Mouse (Mus musculus): ENCODE results near the gene Snx20. TPM values are rescaled to one million over a fixed set of nuclear protein-coding genes. Genes with fewer than 3 reads are reported as not detected.

Snx20 gene
- total RNA-seq, 2 experiments from 2014 or later, result 14.2 to 18.7 TPM

- no peak for ATAC-seq (replicated peaks; ENCODE audit: poor library complexity)
These were observed 26.9 kb downstream of the Snx20 start for GRCm38 (mm10) chr8:88609036-88609435.

DNA sequence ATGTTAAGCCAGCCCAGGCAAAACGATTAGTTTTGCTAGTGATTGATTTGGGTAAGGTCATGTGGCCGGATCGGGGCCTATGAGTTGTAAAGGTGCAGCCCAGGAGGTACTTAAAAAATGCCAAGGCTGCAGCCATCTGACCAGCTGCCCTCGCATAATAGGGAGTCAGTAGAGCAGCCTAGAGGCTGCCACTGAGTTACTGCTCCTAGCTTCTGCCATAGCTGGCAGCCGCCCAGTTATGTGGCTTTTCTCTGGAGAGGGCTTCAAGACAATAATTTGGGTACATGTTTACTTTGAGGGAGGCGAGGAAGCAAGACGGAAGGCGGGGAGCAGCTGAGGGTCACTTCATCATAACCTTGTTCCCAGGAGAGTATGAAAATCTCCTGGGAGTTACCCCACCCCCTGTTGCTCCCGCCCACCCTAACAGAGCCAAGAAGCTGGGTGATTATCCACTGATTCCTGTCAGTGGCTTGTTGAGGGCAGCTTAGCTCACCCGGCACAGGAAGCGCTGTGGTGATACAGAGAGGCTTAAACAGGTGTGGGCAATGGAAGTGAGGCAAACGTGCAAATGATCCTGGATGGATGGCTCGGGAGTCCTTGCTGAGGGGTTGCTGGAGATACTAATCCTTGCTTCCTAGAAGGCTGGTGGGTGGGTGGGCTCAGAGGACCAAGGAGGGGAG is 30.4 kb downstream of the Snx20 start:
- ATAC-seq (replicated peaks; ENCODE audit: poor library complexity), result no peak

- ATAC-seq (replicated peaks; ENCODE audit: poor library complexity), result peak; percentile 60; the same call in 1 of the 2 replicates
These were observed 31.6 kb downstream of the Snx20 start for GRCm38 (mm10) chr8:88604065-88605038.

DNA sequence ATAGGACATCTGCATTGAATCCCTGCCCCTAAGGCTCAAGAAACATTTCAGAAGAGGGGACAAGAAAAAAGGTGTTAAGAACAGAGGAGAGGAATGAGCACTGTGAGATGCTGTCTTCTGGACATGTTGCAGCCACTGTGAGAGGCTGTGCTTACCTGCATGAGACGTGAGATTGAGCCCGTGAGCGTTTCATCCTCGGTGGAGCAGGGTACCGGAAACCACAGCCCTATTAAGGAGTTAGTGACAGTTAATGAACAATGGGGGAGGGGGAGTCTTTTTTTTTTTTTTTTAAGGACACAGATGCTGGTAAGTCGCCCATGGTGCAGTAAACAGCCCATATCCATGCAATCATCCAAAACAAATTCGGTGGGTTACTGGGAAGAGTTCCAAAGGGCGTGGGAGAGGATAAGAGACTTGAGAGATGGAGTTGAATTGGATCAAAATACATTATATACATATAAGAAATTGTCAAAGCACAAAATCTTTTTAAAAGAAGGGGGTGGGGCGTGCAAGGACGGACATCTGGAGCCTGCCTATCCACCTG is 32.4 kb downstream of the Snx20 start:
- ATAC-seq (replicated peaks; ENCODE audit: poor library complexity), result no peak

DNA sequence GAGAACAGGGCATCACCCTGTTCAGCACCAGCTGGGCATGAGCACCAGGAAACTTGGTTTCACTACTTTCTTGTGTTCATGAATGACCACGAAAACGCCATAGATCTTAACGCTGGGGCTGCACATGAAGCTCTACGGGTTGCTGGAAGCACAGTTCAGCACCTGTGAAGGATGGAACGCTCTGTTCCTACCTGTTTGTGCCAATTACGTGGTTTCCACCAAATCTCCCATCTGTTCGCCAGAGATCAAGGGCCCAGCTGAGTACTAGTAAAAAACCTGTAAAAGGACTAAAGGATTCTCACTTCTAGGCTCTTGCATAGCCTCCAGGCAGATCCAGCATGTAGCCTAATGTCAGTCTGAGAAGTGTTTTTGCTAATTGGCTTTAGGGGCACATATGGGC is 36.4 kb downstream of the Snx20 start:
- ATAC-seq (replicated peaks; ENCODE audit: poor library complexity), result no peak

DNA sequence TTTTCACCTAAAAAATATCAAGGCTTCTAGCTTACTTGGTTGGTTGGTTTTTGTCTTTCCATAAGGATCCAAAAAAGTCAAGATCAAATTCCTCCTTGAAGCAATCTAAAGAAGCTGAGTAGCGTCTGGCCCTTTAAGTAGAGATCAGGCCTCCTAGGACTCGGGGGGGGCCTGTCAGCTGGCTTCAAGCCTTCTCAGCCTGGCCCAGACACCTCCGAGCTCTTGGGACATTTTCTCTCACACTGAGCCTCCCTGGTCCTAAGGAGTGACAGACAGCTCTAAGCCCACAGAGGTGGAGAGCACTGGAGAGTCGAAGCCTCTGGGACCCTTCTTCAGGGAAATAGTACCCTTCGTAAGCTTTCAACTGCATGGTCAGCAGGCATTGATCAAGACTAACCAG is 37.4 kb downstream of the Snx20 start:
- ATAC-seq (replicated peaks; ENCODE audit: poor library complexity), result no peak

DNA sequence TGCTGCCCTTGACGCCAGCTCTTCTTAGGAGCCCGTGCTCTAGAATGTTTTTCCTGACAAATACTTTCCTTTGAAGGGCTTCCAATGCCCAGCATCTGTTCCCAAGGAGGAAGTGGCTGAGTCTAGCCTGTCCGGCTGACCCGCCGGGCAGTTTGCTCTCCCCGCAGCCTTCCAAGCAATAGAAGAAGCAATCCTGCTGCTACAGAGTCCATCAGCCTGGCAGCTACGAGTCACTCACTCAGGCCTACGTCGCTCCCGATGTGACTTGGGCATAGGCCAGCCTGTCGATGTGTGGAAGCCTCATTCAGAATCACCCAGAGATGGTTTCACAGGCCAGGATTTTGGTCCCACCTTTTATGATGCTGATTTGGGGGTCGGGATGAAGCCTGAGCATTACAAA is 39.9 kb downstream of the Snx20 start:
- ATAC-seq (replicated peaks; ENCODE audit: poor library complexity), result no peak

DNA sequence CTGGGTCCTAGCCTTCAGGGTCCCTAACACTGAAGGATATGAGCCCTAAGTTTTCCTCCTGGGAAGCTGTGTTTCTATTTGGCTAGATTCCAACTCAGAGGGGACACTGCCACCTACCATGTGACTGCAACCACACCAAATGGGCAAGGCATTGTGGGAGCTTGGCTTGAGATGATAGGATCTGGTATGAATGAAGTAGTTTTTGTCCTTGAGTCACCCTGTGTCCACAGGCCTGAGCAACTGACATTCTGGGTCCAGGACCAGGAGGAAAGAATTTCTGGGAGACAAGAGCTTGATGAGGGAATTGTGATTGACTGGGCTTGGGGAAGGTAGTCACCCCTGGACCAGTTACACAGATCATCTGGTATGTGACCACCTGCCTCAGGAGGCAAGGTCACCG is 42.0 kb downstream of the Snx20 start:
- no peak for ATAC-seq (replicated peaks; ENCODE audit: poor library complexity)

DNA sequence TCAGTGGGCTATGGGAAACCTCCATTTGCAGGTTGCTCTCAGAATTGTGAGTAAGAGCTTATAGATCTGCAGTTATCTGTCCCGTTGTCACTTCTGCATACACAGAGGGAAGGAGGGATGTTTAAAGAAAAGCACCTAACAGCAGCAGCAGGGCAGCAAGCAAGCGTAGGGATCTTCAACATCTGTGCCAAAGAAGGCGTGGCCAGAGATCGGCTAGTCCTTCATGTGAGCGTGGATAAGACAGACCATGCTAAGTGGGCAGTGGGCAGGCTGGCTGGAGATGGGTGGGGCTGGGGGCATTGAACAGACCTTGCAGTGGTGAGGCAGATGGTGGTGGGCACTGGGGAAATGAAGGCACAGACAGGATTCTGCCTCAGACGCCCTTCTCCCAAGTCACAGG is 45.7 kb downstream of the Snx20 start:
- no peak for ATAC-seq (replicated peaks; ENCODE audit: poor library complexity)

GRCm38 (mm10) chr8:88588205-88588889 is 47.6 kb downstream of the Snx20 start:
- ATAC-seq (replicated peaks; ENCODE audit: poor library complexity), result no peak

DNA sequence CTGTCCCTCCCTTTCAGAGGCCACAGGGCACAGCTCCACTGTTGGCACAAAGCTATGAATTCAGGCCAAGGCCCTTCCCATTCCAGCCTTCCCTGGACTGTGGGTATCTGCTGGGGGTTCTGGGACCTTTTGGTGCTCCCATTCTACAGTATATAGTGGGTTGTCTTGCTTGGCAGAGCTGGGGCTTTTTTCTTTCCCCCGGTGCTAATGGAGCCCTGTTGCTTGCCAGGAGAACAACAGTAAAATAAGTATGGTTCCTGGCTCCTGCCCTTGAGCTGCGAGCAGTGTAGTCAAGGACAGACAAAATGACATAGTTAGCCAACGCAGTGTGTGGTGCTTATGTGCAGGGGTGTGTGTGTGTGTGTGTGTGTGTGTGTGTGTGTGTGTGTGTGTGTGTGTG is 52.1 kb downstream of the Snx20 start:
- no peak for ATAC-seq (replicated peaks; ENCODE audit: poor library complexity)

GRCm38 (mm10) chr8:88580785-88581184 is 55.1 kb downstream of the Snx20 start:
- ATAC-seq (replicated peaks; ENCODE audit: poor library complexity), result peak; percentile 78

- no peak for ATAC-seq (replicated peaks; ENCODE audit: poor library complexity)
These were observed 56.1 kb downstream of the Snx20 start for GRCm38 (mm10) chr8:88579668-88580330.

GRCm38 (mm10) chr8:88579246-88579645 is 56.7 kb downstream of the Snx20 start:
- ATAC-seq (replicated peaks; ENCODE audit: poor library complexity), result no peak

DNA sequence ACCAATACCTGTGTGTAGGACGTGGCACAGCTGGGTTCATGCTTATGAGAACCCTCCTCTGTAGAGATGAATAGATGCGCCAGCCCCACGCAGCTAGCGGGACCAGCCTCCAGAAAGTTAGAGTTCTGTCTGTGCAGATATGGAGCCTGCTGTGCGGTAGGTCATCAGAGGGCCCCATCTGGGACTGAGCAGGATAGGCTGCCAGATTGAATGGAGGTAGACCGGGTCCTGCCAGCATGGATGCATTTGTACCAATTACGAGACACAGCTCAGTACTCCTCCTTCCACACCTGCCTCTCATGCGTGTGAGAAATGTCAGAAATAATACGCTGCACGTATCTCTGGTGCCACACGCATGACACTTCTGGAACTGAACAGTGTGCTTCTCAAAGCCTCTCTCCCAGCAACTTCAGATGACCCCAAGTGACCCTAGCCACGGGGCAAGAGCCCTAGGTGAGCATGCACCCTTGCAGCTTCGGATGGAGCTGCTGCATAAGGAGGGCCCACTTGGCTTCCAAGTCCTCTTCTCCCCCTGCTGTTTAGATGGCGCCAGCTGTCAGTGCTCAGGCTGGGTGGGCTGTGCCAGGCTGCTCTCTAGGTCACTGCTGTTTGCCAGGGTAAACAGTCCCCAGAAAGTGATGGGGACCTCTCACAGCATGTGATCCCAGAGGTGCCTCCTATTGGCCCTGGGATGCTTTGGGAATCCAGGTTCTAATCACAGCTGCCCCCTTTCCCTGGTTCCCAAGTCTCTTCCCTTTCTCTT is 57.3 kb downstream of the Snx20 start:
- no peak for ATAC-seq (replicated peaks; ENCODE audit: poor library complexity)

GRCm38 (mm10) chr8:88577666-88578065 is 58.3 kb downstream of the Snx20 start:
- ATAC-seq (replicated peaks; ENCODE audit: poor library complexity), result no peak

Data from megakaryocyte progenitor cell, adult 5-6 weeks (primary cell).